Mouse (Mus musculus) cerebellum, adult 2 months (tissue): ENCODE data around the gene Shank1.

ENCODE experiments used
- CTCF ChIP-seq: fragments of 200-500 bp; IDR thresholded peaks from 2 replicates; pipeline ENCODE4 v1.5.1; 2011; ENCODE audit warnings: low read depth, mild to moderate bottlenecking, control low read depth, low read length, moderate library complexity, borderline replicate concordance; ENCODE audit not compliant: insufficient read depth
- POLR2A ChIP-seq: fragments of 200-500 bp; IDR thresholded peaks from 2 replicates; pipeline ENCODE4 v1.6.1; 2011; ENCODE audit warnings: low read length, control low read depth, borderline replicate concordance; ENCODE audit not compliant: insufficient read depth

DNA sequence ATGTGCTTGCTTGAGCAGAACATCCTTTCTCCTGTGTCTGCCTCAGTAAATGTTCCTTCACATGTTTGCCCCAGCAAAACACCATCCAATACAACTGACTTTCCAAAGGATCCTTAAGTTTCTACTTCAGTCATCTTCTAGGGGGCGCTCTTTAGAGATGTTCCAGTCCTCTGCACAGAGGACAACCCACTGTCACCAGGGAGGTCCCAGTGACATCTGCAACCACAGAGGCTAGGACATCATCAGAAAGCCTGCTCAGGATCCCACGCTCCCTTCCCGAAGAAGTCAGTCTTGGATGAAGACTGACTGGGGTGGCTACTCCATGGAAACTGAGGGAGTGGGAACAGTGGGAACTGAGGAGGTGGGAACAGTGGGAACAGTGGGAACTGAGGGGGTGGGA lies 34.5 kb upstream of the Shank1 start:
- TF ChIP-seq CTCF (peak; percentile 8; the same call in 1 of the 2 replicates), POLR2A (no peak)
